Mouse (Mus musculus): ENCODE results near the gene Acvr1.

Acvr1 gene

GRCm38 (mm10) chr2:58518517-58518916, 48.4 kb downstream of the Acvr1 start:
- no peak for DNase-seq (ENCODE audit: low spot score)

GRCm38 (mm10) chr2:58516920-58517319, 50.0 kb downstream of the Acvr1 start:
- DNase-seq (ENCODE audit: low spot score), result no peak

DNA sequence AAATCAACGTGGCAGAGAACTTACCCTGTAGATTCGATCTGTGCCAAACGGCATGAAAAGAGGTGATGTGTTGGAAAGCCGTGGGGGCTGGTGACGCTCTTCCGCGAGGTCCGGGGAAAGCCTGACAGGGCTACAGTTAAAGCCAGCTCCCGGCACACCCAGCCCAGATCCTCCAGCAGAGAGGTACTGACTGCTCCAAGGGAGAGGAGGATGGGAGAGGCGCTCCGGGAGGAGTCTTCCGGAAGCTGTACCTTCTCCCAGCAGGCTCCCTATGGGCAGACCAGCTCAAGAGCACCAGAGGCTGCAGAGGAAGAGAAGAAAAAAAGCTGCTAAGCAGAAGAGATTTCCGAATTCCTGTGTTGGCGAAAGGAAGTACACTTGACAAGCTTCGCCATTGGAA, 51.0 kb downstream of the Acvr1 start:
- DNase-seq (ENCODE audit: low spot score), result no peak

DNA sequence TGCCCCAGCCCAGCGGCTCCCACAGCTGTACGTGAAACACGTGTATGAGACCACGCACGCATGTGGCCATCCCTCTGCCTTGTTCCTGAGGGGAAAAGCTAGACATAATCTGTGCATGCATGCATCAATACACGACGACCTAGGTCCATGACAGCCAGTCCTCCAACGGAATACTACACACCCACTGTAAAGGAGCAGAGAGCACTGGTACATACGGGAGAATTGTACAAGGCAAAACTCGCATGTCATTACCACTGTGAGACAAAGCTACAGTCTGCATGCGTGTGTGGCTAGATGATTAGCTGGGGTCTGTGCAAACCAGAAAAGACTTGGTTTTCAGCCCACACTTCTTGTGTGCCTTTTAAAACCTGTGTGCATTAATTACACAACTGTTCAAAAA, 52.5 kb downstream of the Acvr1 start:
- no peak for DNase-seq (ENCODE audit: low spot score)

DNA sequence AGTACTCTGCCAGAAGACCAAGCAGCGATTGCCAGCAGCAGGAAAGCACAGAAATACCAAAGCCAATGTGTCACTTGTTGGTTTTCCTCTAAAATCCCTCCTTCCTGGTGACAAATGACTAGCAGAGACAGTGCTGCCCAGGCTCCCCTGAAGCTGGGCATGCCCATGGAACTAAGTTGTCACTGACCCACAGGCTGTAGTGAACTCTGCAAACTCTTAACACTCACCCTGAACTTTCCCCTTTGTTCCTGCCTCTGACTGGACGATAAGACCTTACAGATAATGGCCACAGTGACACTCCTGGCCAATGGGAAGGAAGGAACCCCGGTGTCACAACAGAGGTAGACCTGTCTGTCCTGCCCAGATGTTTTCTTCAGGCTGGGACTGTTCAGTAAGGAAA, 53.7 kb downstream of the Acvr1 start:
- no peak for DNase-seq (ENCODE audit: low spot score)

- DNase-seq (ENCODE audit: low spot score), result no peak
These were observed 56.8 kb downstream of the Acvr1 start for GRCm38 (mm10) chr2:58510192-58510591.

DNA sequence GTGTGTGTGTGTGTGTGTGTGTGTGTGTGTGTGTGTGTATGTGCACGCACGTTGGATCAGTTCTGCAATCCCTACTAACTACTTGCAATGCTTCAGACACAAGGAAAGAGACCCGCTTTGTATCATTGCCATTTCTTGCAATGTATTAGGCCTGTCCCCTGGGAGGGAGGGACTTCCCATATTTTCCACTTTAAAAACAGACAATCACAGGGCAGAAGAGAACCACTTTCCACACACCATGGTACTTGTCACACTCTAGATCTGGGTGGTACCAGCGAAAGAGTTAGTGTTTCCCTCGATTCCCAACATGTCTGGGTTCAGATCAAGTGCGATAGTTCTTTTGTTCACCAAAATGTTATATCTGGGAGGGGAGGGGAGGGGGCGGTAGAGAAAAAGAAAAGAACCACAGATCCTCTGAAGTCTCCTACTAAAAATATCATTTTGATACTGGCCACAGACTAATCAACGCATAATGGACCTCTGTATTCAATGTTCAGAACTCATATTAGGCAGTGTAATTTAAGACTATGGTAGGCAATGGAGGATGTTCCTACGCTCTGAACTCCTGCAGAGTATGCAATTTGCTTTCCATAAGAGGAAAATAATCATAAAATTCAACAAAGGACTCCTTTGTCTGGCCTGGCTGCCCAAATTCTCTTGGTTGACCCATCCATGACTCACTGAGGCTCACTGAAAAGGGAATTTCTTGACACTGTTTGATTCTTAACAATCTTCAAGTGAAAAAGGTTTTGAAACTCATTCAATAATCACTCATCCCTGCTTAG, 61.5 kb downstream of the Acvr1 start:
- no peak for DNase-seq (ENCODE audit: low spot score)

DNA sequence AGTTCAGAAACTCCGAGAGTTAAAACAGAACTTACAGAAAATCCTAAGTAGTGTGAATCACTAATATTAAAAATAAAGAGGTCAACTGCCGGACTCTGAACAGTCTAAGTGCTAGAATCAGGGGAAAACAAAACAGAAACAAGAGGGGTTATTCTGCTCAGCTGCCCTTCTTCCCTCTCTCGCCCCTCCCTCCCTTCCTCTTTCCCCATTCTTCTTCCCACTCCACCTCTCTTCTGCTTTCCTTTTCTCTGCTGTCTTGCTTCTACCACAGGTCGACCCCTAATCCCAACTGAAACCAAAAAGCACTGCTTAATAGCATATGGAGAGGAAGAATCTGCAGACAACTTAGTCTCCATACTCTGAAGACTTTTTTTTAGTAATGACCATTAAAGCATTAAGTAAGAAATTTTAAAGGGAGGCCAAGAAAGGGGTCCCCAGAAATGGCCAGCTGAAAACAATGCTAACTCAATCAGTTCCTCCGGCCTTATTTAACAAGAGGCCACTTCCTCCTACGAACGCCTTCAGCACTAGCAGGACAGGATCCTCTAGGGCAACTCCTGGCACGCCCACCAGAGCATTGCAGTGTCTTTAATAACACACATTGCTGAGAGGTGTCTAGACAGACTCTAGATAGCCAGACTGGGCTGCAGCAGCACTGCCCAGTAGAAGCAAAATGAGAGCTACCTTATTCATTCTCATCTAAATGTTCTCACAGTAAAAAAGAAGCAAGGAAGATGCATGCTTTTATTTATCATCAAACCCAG, 70.1 kb downstream of the Acvr1 start:
- no peak for DNase-seq (ENCODE audit: low spot score)

- DNase-seq (ENCODE audit: low spot score), result no peak
These were observed 71.7 kb downstream of the Acvr1 start for GRCm38 (mm10) chr2:58495271-58495670.

DNA sequence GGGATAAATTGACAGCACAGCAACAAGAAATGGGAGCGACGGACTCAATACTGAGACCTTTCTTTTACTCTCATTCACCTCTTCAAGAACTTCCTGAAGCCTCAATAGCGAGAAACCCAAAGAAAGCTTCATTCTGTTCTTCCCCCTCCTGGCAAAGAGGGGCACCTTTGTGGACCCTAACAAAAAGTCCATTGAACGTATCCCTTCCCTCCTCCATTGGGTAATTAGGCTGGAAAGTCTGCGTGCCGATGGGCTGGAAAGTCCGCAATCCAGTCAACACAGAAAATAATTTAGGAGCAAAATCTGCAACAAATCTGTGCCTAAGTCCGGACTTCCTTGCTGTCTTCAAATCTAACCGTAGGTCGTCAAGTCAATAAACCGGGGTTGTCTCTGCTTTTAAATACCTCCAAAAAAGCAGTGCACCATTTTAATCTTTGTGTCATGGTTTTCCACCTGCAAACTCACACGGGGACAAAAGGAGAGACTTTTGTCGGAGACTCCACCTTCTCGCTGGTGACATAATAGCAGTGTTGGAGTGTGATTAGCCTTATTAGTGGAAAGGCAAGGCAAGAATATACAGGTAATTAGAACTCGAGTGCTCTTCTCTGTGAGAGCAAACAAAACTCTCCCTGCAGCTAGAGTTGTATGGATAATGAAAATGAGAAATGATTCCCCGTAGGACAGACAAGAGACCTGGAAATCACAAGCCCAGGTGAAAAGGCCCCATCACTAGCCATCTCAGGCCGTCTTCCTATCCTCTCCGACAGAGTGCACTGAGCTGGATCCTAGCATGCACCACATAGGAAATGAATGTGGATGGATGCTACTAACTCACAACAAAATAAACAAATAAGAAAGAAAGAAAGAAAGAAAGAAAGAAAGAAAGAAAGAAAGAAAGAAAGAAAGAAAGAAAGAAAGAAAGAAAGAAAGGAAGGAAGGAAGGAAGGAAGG, 73.0 kb downstream of the Acvr1 start:
- DNase-seq (ENCODE audit: low spot score), result no peak

DNA sequence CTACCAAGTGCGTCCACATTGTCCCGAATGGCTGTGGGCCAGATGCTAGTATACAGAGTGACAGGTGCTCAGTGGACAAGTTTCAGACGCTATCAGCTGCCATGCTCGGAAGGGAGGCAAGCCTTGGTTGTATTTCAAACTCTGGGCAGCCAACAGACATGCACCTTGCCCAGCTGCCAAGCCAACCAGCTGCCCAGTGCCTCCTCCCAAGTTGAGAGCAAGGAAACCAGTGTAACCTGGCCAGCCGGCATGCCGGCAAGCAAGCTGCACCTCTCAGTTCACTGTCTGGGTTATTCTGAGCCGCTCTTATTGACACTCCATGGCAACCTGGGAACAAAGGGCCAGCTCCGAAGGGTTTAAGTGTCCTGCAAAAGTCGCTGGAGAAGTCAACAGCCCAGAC, 77.7 kb downstream of the Acvr1 start:
- no peak for DNase-seq (ENCODE audit: low spot score)

GRCm38 (mm10) chr2:58488404-58488803, 78.6 kb downstream of the Acvr1 start:
- DNase-seq (ENCODE audit: low spot score), result no peak

- DNase-seq (ENCODE audit: low spot score), result no peak
These were observed 79.7 kb downstream of the Acvr1 start for GRCm38 (mm10) chr2:58487279-58487560.

DNA sequence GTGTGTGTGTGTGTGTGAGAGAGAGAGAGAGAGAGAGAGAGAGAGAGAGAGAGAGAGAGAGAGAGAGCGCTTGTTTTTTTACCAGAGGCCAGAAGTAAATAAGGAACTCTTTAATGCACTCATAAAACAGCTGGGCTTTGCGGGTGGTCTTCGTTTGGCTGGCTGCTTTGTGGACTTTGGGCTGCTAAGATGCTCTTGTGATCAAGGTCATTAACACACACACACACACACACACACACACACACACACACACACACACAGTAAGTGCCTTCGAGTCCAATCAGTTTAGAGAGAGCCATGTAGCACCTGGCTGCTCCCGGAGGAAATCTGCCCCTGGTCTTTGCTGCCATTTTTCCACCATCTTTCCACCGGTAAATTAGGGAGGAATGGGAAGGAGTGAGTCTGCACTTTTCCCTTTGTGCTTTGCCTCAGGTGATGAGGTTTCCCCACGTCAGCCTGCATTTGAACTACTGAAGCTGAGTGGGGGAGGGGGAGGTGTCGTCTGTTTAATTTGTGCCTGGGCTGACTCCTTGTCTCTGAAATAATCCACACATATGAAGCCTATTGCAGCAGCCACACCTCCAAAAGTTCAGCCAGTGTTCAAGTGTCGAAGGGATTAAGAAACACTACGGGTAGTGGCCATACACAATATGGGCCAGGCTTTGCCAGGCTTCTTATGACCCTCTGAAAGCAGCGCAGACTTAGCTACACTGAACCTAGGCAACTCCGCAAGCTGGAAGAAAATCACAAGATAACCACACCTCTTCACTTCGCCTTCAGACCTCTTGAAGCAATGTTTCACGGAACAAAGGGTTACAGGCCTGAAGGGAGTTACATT, 80.3 kb downstream of the Acvr1 start:
- no peak for DNase-seq (ENCODE audit: low spot score)

DNA sequence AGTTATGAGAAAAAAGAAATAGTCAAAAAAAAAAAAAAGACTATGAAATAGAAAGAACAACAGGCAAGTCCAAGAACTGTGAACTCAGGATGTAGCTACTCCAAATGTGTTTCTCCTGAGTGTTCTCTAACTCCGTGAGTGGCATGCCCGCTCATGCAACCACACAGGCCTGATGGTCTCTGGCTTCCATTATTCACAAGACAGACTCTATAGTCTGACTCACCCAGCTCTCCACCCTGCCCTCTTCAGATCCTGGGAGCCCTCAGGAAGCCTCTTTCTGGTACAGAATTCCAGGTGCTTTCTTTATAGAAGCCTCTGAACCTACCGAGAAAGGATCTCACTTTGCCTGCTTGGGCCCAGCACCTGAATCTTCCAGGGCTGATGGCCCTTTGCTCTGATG, 81.3 kb downstream of the Acvr1 start:
- DNase-seq (ENCODE audit: low spot score), result no peak

DNA sequence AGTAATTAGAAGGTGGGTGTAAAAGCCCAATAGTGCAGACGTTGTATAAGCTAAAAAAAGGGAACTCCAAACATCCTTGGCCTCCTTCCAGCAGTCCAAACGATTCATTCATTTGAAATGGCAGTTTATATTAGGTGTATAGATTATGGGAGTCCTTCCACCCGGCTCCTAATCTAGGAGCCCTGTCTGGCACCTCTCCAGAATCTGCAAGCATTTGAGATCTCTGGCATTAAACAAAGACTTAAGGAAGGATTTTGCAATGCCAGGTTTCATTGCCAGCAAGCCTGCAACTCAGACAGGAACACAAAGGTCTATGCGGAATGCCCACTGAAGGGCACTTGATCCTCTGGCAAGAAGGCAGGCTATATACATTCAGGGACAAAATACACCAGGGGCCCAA, 81.8 kb downstream of the Acvr1 start:
- peak; percentile 26 for DNase-seq (ENCODE audit: low spot score)

GRCm38 (mm10) chr2:58484284-58484965, 82.5 kb downstream of the Acvr1 start:
- DNase-seq (ENCODE audit: low spot score), result no peak

- no peak for DNase-seq (ENCODE audit: low spot score)
These were observed 85.4 kb downstream of the Acvr1 start for GRCm38 (mm10) chr2:58481450-58482100.

DNA sequence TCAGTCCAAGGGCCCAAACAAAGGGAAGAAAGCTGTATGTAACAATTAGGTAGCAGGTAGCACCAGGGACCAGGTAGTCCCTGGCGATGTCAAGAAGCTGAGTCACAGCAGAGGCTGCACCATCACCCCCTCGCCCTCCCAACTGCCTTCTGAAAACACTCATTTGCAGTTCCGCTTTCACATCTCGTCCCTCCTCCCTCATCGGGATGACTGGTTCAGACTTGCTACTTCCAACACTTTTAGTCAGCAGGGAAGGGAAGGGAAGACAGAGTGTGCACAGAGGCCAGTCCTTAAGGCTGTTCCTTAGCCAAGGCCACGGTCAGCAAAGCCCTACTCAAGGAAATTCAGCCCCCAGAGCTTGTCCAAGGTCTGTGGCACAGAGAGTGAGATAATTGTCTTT, 86.2 kb downstream of the Acvr1 start:
- DNase-seq (ENCODE audit: low spot score), result peak; percentile 62

DNA sequence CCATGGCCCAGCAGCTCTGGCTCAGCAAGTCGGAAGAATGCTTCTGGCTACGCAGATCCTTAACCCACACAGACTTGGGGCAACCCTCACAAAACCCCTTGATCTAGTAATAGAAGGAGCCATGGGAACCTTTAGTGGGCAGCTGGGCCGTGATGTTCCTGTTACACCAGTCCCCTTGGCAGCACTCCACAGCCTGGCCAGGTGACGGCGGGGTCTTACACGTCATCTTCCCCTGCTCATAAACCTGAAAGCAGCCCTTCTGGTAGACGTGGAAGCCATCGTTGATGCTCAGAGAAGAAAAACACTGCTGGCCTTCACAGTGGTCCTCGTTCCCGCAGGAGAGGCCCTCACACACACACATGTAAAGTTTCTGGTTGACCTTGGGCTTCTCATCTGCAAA, 87.4 kb downstream of the Acvr1 start:
- no peak for DNase-seq (ENCODE audit: low spot score)

DNA sequence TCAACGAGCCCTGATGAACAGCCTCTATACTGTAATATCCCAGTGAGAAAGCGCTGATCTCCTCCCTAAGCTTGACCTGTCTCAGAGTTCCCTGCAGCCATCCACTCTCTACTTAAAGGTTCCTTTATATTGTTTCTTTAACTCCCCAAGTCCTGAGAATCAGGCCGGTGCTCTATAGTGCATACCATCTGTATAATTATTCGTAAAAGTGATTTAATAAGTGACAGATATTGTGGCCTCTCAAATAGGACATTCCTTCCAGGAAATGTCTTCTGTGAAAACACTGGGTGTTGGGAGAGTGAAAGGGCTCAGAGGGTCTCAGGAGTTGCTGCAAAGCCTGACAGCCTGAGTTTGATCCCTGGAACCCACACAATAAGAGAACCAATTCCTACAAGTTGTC, 88.8 kb downstream of the Acvr1 start:
- no peak for DNase-seq (ENCODE audit: low spot score)

Measured in ovary, adult 18-20 months (tissue).